Mouse (Mus musculus): Measurements from ENCODE around the gene Mfsd12.

Mfsd12 gene

DNA sequence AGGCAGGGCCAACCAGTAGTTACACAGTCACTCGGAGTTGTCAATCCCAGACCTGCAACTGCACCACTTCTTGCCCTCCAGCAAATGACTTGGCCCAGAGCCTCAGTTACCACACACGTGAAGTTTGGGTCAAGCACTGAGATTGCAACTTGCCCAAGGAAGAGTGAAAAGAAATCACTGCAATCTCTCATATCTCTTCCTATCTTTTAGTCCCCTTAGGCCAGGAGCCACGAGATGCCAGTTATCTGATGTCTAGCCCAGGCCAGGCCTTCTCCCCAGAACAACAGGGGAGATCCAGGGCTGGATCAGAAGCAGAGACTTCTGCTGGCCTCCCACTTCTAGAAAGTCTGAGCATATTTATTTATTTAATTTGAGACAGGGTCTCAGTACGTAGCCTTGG is 1.8 kb upstream of the Mfsd12 start:
- no peak for DNase-seq (ENCODE audit: low read depth, low spot score)

DNA sequence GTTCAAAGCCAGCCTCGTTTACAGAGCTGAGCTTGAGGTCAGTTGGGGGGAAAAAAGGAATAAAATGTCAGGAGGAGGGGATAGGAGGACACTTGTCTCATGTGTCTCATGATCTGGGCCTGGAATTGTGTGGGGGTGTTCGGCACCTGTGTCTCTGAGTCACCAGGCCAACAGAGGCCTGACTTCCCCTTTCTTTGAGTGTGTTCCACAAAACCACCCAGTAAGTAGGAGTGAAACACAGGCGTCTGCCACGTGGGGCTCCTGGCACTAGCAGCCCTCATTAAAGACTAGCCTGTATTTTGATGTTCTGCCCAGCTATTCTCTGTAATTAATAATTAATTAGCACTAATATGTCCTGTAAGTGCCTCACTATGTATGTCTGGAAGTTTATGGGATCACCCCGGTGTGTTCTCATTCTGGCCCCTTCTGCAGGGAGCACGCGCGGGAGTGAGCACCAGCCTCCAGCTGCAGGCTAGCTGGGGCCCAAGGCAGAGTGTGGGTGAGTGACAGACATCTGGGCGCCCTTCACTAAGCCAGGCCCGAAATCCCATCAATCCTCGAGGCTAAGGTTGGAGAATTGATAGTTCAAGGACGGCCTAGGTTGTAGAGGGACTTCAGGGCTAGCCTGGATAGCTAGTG is 820 bp upstream of the Mfsd12 start:
- DNase-seq (ENCODE audit: low read depth, low spot score) = no peak

DNA sequence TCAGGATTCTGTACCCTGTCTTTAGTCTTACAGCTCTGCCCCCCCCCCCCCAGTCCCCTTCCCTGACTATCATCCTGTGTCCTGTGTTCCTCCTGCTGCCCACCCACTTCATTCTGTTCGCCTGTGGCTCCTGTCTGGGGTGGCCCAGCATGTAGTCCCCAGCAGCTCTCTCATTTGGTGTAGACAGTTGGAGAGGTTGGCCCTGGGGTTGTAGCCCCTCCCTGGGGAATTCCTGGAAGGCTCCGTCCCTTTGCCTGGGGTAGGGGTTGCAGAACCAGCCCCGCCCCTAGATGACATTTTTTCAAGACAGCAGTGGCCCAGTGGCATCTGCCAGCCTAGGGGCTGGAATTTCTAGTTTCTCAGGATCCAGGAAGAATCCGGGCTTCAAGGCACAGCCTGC is 918 bp downstream of the Mfsd12 start:
- peak; percentile 82 for DNase-seq (ENCODE audit: low read depth, low spot score)

DNA sequence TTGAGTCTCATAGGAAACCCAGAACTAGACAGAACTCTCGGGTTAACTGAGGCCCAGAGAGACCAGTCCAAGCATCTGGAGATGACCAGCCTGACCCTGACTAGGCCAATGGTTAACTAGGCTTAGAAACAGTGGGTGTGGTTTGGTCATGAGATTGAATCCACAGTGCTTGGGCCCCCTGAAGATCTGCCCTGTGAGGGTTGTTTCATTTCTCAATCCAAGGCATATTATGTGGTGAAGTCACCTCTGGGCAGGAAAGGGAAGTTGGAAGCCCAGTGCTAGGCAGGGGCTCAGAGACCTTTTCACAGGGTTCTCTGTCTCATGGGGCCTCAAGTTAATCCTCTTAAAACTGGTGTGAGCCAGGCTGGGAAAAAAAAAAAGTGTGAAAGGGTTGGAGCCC is 1.6 kb downstream of the Mfsd12 start:
- DNase-seq (ENCODE audit: low read depth, low spot score) = no peak

DNA sequence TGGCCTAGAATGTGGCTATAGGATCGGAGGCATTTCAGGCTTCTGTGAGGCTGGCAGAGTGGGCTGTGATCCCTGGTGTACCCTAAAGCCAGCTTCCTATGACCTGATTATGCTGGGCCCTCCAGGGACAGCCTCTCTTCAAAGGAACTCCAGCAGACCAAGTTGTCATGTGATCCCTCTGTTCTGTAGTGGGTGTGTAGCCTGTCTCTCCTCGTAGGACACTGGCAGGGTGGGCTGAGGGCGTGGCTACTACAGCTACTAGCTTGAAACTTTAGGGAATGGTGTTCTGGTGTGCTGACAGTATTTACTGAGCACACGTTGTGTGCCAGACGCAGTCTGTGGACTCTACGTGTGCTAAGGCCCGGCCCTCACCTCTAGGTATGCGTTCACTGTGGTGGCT is 3.4 kb downstream of the Mfsd12 start:
- DNase-seq (ENCODE audit: low read depth, low spot score) = peak; percentile 74

DNA sequence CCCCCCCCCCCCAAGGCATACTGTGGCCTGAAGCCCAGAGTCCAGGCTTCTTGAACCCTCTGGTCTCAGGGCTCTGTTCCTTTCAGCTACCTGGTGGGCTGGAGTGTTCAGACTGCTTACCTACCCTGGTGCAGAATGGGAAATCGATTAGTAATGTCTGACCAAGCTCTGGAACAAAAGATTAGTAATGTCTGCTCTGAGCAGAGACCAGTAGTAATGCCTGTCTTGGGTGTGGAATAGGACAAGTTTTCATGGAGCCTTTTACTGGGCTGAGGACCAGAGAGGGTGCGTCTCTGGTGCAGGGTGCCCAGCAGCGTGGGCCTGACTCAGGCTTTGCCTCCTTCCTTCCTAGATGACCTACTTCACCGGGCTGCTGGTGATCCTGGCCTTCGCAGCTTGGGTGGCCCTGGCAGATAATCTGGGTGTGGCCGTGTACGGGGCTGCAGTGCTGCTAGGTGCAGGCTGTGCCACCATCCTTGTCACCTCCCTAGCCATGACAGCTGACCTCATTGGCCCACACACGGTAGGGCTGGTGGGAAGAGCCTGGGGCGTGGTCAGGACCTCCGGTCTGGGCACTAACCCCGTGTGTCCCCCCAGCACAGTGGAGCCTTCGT is 5.2 kb downstream of the Mfsd12 start:
- DNase-seq (ENCODE audit: low read depth, low spot score) = peak; percentile 79

DNA sequence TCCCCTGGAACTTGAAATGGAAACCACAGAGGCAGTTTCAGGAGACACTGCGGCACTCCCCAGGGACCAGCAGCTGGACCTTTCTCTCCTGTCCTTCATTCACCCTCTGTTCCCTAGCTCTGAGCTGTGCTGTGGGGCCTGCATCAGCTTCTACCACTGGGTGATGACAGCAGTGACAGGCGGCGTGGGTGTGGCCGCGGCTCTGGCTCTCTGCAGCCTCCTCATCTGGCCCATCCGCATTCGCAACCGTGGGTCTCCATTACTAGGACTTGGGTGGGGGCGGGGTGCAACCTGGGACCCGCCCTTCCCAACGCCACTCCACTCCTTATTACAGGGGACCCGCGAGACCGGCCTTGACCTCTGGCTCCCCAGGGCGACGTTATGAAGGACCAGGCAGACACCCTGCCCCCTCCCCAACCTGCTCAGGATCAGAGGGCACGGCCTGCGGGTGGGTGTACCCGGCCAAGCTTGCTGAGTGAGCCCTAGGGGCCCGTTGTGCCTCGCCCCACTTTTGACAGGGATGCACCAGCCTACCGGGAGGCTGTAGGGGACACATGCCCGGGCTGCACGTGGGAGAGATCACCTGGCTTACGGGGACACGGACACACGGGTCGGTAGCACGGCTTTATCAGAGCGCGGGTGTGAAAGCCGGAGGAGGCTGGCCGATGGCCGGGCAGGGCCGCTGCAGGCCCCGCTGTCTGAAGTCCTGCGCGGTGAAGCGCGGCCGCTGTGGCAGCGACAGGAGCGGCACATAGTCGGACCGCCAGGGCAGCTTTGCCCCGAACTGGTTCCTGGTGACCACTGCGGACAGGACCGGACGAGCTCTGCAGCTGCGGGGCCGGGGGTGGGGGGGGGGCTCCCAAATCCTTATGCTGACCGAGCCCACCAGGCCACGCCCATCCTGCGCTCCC is 6.4 kb downstream of the Mfsd12 start:
- peak; percentile 59 for DNase-seq (ENCODE audit: low read depth, low spot score)

DNA sequence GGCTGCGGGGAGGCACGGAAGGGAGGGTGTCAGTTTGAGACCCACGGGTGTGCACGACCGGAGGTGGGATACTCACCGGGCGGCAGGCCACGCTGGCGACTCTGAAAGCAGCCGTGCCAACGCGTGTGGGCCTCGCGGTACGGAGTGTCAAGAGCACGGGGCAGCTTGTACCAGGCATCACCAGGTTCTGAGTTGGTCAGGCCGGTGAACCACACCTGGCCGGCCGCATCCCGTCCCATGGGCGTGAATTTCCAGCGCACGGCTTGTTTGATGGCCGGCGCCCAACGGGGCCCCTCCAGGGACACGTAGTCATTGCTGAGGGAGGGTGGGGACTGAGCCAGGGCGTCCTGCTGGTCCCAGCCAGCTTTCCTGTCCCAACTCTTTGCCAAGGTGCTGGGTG is 7.4 kb downstream of the Mfsd12 start:
- no peak for DNase-seq (ENCODE audit: low read depth, low spot score)

DNA sequence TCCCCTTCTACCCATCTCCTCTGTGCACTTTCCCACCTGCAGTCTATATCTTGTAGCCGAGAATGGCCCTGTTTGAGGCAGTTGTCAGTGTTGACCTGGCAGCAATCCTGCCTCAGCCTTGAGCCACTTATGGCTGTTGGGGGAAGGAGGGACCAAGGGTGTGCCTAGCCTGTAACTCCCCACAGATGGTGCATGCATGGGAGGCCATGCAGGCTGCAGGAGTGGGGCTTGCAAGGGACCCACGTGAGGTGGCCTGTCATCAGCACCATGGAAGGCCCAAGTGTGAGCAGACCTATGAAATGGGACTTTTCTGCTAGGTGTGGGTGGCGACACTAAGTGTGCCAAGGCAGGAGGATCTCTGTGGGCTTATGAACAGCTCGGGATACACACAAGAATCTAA is 7.8 kb downstream of the Mfsd12 start:
- DNase-seq (ENCODE audit: low read depth, low spot score) = no peak

DNA sequence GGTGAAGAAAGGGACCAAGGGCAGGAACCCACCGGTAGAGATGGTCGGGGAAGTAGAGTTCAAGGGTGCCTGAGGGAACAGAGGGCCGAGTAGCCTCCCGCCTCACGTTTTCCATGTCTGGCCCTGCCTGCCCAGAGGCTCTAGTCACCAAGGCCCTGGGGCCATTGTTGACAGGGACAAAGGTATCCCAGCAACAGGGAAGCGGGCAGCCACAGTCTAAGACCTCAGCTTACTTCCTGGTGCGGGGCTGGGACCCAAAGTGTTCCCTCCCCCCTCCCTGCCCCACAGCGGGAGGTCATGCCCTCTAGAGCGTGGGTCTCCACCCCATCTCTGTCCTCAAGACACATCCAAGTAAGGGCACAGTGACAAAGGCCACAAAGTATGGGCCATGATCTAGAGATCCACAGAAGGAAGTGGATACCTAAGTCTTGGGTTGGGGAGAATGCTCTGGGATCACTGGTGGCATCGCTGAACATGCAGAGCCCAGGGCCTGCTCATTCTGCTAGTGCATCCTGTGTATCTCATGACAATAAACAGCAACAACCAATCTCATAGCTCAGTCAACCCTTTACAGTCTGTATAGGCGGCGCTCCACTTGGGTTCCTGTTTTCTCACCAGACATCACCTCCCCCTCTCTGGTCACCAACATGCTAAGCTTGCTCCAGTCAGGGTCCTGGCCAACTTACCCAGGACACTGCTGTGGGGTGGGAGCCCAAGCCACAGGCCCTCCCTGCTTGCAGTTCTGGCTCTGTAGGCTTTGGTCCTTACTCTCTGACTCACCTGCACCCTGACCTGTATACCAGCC is 8.6 kb downstream of the Mfsd12 start, which contains the start of gene 4930404N11Rik:
4930404N11Rik (minus strand) TSS at position 145 of the 805 bp plus-strand sequence.
- DNase-seq (ENCODE audit: low read depth, low spot score) = peak; percentile 91

DNA sequence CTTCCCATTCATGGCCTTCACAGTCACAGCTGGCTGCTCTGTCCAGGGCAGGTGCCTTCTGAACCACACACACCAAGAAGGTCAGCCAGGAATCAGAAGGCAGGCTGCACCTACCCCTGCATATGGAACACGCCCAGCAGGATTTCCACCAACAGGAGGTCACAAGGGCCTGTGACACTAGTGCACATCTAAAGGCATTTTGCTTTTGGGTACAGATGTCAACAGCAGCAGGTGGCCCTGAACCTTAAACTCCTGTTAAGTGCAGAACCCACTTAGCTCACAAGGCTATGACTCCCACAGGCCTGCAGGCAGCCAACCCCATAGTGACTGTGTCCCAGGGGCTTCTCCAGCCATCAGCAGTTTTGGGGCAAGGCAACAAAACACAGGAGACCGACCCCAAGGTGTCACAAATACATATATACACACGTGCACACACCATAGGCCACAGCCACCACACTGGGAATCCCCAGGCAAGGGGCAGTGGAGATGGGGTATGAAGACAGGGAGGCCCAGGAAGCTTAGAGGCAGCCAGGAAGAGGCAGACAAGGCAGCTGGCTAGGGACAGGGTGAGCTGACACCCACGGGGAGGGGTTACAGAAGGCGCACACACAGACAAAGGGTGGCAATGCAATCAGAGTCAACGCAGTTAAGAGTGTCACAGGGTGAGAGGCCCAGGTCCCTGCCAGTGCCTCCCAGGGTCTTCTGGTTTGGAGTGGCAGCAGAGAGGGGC is 9.4 kb downstream of the Mfsd12 start:
- DNase-seq (ENCODE audit: low read depth, low spot score) = no peak

DNA sequence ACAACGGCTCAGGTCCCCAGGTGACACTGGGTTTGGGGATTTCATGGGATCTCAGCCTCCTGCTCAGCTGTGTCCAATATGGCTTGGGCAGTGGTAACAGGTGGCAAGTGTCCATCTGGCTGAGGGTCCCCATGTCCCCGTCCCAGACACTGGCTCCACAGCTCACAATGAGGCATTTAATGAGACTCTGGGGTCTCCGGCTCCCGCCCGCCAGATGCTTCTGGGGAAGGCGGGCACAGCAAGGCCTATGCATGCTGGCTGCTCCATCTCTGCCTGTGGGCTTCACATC is 9.9 kb downstream of the Mfsd12 start:
- no peak for DNase-seq (ENCODE audit: low read depth, low spot score)

DNA sequence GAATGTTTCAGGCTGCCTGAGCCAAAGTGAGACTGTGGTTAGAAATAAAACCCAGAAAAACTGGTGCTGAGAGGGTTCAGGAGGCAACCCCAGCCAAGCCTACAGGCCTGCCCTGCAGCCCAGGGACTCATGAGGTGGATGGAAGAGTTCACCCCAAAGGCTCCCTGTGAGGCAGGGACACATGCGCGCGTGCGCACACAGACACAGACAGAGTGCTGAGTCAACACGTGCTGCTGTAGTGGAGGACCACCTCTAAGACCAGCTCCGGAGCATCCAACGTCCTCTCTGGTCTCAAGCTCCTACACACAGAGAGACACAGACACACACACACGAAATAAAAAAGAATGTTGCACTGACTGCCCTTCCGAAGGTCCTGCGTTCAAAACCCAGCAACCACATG is 18.0 kb downstream of the Mfsd12 start:
- no peak for DNase-seq (ENCODE audit: low read depth, low spot score)

DNA sequence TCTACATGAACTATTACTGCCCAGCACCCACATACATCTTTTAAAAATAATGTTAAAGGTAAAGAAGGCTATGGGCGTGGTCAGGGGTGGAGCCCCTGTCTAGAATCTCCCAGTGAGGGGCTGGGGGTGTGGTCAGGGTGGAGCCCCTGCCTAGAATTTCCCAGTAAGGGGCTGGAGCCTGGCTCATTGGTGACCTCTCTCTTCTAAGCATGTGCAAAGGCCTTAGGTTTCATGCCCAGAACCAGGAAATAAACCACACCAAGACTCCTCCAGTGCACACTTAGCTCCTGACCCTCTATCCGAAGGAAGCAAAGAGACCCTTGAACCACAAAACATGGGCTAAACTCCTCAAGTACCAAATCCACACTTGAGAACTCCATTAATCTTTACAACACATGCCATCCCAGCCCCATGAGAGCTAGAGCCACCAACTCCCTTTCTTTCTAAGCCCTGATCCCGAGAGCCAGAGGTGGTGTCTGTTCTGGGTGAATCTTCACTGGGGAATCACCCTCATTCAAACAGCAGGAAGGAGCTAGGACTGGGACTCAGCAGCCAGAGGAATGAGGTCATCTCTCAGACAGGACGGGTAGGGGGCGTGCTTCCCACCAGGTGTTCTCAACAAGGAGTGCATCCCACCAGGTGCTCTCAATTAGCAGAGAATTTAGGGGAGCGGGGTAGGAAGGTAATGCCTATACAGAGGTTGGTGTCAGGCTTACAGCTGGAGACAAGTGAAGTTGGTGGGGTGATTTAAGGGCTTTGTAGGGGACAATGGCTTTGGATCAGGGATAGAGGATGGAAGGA is 19.5 kb downstream of the Mfsd12 start:
- DNase-seq (ENCODE audit: low read depth, low spot score) = peak; percentile 63

DNA sequence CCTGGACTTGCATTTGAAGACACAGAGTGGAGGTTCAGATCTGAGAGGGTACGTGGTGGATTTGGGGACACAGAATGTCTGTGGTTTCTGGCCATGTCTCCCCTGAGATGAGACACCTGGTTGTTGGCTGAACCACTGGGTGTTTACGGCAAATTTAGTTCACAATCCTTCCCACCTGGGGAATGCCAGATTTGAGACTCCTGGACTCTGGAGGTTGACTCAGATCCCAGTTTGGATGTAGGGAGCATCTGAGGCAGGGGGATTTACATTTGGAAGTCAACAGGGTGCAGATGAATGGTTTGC is 20.0 kb downstream of the Mfsd12 start:
- no peak for DNase-seq (ENCODE audit: low read depth, low spot score)

DNA sequence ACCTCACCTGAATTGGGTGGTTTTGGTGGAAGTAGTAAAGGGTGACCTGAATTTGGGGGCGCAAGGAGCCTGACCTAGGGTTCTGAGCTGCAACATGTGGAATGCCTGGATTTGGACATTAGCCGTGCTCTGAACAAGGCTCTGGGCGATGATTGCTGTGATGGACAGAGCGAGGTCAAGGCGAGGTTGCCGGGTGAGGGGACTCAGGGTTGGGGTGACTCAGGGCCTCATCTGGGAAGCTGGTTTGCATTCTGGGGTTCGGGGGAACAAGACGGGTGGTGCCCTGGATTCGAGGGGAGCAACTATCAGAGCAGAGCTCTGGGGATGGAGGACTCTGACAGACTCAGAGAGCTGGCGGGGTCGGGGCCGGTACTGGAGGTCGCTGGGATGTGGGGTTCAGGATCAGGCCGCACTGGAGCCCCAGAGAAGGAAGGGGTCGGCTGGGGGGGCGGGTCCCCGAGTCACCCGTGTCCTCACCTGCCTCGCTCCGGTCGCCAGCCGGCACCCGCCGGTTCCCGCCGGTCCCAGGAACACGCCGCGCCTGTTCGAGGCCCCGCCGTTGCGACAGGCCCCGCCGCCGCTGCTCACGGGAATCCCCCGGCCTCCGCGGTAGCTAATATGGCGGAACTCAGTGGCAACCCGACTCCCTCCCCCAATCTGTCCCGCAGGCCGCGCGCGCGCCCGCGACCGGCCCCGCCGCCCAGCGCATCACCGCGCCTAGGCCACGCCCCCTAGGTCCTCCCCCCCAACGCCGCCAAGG is 20.7 kb downstream of the Mfsd12 start, which contains the start of gene Fzr1:
Fzr1 (minus strand) TSS at position 724 of the 760 bp plus-strand sequence.
- DNase-seq (ENCODE audit: low read depth, low spot score) = no peak

DNA sequence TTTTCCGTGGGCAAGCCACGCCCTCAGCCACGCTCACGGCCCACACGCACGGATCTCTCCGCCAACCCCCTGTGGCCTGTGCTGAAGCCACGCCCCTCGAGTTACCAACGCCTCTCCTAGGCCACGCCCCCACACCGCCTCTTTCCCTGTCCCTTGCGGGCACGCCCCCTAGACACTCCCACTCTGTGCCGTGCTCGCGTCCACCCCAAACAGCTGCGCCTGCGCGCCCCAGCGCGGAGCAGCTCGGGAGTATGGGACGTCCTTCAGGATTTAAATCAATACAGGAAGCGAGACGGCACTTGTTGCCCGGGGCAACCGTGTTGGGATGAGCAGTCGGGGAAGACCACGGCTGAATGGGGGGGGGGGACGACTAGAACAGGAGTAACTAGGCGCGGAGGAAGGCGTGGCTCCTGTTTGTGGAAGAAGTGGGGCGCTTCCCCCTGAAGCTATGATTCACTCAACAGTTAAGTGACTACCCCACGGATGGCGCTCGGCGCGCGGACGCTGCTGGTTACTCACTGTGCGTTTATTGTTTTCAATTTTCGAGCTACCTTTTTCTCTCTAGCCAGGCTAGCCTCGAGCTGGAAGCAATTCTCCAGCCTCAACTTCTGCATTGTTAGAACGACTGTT is 21.4 kb downstream of the Mfsd12 start:
- peak; percentile 100 for DNase-seq (ENCODE audit: low read depth, low spot score)

DNA sequence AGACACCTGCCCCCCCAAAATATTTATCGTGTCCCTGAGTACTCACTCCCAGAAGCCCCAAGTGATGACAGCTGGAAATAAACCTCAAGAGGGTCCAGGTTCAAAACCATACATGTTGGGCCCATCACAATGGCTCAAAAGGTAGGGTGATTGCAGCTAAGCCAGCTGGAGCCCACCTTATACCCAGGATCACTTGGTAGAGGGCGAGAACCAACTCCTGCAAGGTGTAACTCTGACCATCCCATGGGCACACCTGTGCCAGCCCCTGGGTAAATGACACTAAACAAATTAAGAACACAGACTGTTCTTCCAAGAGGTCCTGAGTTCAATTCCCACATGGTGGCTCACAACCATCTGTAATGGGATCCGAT is 21.9 kb downstream of the Mfsd12 start:
- DNase-seq (ENCODE audit: low read depth, low spot score) = no peak

DNA sequence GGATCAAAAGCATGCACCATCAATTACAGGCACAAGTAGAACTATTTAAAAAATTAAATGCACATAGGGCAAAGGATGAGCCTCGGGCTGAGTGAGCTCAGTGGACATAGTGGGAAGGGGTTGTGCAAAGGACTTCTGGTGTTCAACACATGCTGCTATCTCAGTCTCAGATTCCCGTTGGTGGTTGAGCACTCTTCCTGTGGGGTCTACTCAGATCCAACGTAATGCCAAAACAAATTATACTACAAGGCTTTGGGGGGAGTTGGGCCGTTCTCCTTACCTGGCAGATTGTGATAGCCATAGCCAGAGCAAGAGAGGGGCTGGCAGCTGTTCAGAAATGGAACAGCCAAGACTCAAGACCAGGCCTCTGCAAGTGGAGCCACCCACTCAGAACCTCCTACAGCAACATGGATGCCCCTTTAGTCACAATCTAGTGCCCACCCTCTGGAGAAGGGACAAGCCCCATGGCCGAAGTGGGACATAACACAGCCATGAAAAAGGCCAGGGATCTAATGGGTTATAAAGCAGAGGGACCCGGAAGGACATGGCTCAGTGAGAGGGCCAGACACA is 22.6 kb downstream of the Mfsd12 start:
- no peak for DNase-seq (ENCODE audit: low read depth, low spot score)
